Mouse (Mus musculus) heart, postnatal 4 days (tissue): ENCODE measurements at regions not wholly inside any gene's neighbourhood (a gene's known extent, or its start where the extent isn't known, plus 50 kb on each side); places are given as distances from the start of the nearest gene placed in this dataset.
"Not testable (repeated sequence)": the region's sequence is repeated elsewhere in the genome, so short reads cannot be mapped to it uniquely, and the experiment has no call there.

Experiments
- DNase-seq: peaks from one replicate; pipeline ENCODE4 v3.0.0; 2021

DNA sequence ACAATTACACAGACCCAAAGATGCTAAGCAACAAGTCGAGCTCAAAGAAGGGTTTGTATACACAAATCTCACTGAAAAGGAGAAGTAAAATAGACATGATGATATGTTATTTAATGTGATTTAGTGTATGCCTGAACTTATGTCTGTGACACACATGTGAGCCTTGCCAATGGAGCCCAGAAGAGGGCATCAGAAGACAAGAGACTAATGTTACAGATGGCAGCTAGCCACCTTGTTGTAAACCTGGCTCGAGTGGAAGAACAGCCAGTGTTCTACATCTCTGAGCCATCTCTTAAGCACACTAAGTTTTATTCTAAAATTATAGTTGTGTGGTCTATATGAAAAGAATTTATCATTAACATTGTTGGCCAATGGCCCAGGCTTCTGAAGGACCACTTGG lies 943.7 kb upstream of the Prmt6 start:
- no peak for DNase-seq

DNA sequence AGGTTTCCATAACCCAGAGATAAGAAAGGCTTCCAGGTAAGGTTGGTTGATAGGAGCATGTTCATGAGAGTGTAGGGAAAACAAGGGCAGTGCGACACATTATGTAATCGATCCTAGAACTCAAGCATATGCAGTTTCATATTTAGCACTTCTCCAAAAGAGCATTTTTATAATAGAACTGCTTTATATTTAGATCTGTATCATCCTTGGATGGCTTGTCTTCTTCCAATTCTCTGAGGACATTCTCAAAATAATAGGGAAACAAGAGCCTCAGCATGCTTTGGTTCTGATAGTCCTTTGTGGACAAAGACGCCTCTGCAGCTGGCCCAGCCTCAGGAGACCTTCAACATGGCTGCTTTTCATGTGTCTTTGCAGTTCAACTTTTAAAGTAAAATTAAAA lies 915.9 kb upstream of the Prmt6 start:
- DNase-seq, result no peak

DNA sequence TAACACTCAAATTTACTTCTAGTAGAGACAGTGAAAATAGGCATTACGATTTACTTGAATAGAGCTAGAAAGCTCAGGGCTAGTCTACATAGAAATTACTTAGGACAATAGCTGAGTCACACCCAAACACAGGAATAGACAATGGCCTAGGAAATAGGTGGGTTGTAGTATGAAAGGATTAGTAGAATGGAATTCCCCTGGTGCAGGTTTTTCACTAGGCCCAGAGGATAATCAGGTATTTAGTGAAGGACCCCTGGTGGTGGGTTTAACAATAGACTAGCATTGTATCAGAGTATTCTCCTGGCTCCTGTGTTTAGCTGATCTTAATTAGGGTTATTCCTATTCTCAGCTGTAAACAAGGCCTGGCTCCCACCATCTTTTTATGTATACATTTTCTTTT lies 890.4 kb upstream of the Prmt6 start:
- DNase-seq, result not testable (repeated sequence)

DNA sequence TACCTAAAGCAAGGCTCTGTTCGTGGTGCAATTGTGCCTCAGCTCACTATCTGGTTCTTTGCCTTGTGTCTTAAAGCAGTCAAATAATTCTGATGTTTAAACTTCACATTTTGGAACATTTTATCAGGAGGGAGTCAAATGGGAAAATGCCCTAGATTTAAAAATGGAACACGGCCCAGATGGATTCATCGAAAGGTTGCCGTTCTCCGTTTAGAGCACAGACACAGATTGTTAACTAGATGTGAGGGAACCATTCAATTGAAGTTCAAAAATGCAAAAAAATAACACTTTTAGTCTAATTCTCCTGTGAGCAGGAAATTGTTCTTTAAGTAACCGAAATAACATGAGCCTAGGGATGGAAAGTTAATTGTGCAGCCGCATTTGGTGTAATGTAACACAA lies 858.2 kb upstream of the Prmt6 start:
- DNase-seq, result no peak

DNA sequence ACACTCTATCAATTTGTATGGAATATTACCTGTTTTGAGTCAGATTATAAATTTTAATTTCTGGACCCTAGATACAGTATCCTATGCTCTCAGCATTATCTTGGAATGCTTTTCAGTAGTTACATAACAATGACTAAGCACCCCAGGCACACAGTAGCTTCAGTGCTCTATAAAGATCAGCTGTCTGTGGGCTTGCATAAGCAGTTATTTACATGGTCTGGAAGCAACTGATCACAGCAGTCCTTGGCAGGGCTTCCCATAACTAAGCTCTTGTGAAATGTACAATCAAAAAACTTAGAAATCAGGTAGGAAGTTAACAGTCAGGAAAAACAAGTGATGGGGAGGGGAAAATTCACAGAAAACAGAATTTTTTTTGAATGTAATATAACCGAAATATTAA lies 851.8 kb upstream of the Prmt6 start:
- no peak for DNase-seq

DNA sequence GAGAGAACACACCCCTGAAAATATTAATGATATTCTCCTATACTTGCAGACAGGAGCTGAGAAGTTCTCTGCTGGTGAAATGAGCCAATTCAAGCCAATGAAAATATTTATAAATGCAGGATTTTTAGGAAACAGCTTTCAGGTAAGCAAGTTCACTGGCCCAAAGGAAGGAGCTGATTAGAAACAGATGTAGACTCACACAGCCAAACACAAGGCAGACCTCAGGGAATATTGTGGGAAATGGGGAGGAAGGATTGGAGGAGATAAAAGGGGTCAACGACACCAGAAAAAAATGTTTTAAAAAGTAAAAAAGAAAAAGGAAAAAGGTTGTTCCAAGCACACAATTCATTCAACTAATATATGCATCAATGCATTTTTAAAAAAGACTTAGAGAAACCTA lies 823.5 kb upstream of the Prmt6 start:
- no peak for DNase-seq

DNA sequence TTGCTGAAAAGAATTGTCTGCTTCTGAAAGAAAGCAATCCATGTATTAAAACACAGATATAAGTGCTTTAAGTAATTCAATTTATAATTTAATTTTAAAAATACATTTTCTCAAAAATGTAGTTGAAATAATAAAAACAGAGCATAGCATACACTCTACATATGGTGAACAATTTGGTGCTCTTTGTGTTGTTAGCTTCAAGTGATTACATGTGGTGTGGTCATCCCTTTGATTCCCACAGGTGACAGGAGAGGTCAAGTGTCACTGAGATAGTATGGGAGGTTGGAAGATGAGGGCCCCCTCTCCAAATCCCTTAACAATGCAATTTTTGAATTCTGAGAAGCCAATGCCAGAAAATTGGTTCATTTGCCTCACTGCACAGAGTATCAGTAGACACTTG lies 819.5 kb upstream of the Prmt6 start:
- no peak for DNase-seq

DNA sequence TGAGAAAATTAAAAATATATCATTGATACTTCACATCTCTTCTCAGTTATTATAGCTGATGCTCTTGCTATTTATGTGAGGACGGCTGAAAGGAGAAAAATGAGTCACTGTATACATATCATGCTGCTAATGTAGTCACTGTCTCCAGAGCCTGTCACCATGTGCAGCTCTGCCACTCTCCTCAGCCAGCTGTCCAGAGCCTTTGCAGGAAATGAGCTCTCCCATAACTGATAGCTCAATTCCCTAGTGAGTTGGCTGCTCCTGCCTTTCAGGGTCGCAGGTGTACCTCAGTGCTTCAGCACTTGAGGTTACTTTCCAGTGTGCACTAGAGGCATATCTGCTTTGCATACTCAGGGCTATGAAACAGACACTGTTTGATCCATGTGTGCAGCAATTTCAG lies 819.0 kb upstream of the Prmt6 start:
- no peak for DNase-seq

DNA sequence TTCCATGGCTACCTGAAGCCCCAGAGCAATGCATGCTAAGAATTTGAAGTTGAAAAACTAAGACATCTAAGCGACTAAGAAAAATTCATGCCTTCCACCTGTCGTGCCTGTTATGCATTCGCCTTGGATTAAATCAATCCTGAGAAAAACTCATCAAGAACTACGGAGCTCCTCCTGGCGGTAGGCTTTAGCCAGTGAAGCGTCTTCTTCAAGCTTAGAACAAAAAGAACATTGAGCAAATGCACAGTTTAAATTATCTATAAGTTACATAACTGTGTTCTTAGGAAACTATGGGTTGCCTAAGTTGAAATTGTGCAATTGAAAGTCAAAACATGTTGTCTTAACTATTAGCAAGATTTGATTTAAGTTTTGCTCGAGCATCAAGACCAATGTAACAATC lies 818.4 kb upstream of the Prmt6 start:
- peak; percentile 21 for DNase-seq

DNA sequence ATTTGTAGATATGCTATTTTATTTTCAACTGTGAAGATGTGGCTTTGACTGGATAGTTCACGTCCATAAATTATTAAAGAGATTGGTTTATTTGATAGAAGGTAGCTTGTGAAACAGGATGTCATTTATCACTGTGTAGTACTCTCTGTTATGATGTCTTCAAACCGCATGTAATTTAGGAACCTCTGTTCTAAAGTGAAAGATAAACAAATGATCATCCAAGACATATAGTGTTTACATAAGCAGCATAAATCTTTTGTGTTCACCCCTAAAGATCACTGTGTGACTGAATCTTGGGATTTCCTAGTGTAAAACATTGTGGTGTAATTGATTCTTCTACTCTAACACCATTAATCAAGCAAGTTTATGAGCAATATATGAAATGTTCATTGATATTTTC lies 798.8 kb upstream of the Prmt6 start:
- no peak for DNase-seq
